Mouse (Mus musculus) midbrain, embryonic 11.5 days (tissue): ENCODE data around the gene Narf. TPM values are rescaled to one million over a fixed set of nuclear protein-coding genes. Genes with fewer than 3 reads are reported as not detected.

Source experiments
- ATAC-seq: fragments of 200-750 bp; cut with Nextera tagmentation; 2 replicates; pipeline ENCODE4 v1.8.0; 2017; ENCODE audit warnings: moderate TSS enrichment, moderate library complexity; ENCODE audit not compliant: low FRiP score
- DNase-seq: peaks from one replicate; pipeline ENCODE4 v3.0.0; 2015; ENCODE audit warnings: low spot score; ENCODE audit errors: missing footprints
- H3K27ac ChIP-seq: fragments of 300-500 bp; sonication (generic); 2 replicates; pipeline ENCODE4 v1.5.1; 2014; ENCODE audit warnings: low read depth, low read length
- H3K27me3 ChIP-seq: fragments of 300-500 bp; sonication (generic); 2 replicates; pipeline ENCODE4 v1.6.1; 2014; ENCODE audit warnings: mild to moderate bottlenecking, low read length, moderate library complexity, mixed read lengths; ENCODE audit not compliant: control insufficient read depth, insufficient read depth
- H3K36me3 ChIP-seq: fragments of 300-500 bp; sonication (generic); 2 replicates; pipeline ENCODE4 v1.6.1; 2014; ENCODE audit warnings: mild to moderate bottlenecking, low read length, moderate library complexity, mixed read lengths; ENCODE audit not compliant: control insufficient read depth, insufficient read depth
- H3K4me1 ChIP-seq: fragments of 300-500 bp; sonication (generic); 2 replicates; pipeline ENCODE4 v1.6.1; 2014; ENCODE audit warnings: low read length; ENCODE audit not compliant: control insufficient read depth, insufficient read depth
- H3K4me2 ChIP-seq: fragments of 300-500 bp; sonication (generic); 2 replicates; pipeline ENCODE4 v1.6.1; 2014; ENCODE audit warnings: mild to moderate bottlenecking, moderate library complexity
- H3K4me3 ChIP-seq: fragments of 300-500 bp; sonication (generic); 2 replicates; pipeline ENCODE4 v1.5.1; 2014; ENCODE audit warnings: low read depth, low read length
- H3K9ac ChIP-seq: fragments of 300-500 bp; sonication (generic); 2 replicates; pipeline ENCODE4 v1.6.1; 2014; ENCODE audit warnings: low read length
- H3K9me3 ChIP-seq: fragments of 300-500 bp; sonication (generic); 2 replicates; pipeline ENCODE4 v1.6.1; 2016; ENCODE audit warnings: low read length; ENCODE audit not compliant: control insufficient read depth
- WGBS: fragments of 180-500 bp; shearing (Covaris S2); extraction: QIAGEN DNeasy Blood & Tissue Kit; methylation state at CpG from one replicate; pipeline ENCODE4 v1.1.7; 2014; 5-methylcytosine and 5-hydroxymethylcytosine counted together
- polyA plus RNA-seq: library from polyadenylated mRNA; unstranded; fragments of >200 nt; fragmentation: Nextera tagmentation; extraction: Ambion mirVana; gene quantifications from 2 replicates; pipeline ENCODE4 v1.2.1, GENCODE M21; 2014

The Narf gene
- polyA plus RNA-seq, 1 experiment from 2014 or later: 65.5 TPM

DNA sequence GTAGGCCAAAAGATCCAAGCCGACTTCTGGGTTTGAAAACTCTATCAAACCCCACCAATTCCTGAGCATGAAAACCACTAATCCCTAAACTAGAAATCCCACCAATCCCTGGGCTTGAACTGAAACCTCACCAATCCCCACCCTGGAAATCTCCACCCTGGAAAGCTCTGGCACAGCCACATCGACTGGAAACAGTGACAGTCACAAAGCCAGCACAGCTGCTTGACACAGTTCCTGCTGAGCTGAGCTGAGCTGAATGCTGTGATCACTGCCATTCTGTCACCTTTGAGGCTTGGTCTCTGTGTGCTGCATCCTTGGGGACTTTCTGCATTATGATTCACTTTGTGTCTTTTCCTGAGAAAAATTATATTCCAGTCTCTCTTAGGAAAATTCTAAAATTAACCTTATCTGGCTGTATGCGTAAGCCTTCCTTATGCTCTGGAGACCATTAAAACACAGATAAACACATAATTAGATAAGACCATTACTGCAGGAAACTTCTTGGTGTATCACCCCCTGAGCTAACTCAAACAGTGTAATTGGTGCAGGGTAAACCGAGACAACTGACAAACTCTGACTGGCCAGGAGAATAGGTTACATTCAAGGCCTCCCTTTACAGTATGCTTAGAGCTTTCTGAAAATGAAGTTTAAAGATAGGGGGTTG, 5.3 kb upstream of the Narf start:
- Histone ChIP-seq H3K9me3 (no peaks in the 10 kb centered on the region), H3K4me3 (no peak overlapping the region), H3K27ac (no peak overlapping the region), H3K27me3 (no peaks in the 10 kb centered on the region), H3K4me2 (no peak overlapping the region), H3K36me3 (no peaks in the 10 kb centered on the region), H3K9ac (no peak overlapping the region), H3K4me1 (peaks cover 17% of the 10 kb centered on the region)
- ATAC-seq (no peak), DNase-seq (no peak)
- 48% methylated on average over 4 of the region's 4 CpGs for WGBS

DNA sequence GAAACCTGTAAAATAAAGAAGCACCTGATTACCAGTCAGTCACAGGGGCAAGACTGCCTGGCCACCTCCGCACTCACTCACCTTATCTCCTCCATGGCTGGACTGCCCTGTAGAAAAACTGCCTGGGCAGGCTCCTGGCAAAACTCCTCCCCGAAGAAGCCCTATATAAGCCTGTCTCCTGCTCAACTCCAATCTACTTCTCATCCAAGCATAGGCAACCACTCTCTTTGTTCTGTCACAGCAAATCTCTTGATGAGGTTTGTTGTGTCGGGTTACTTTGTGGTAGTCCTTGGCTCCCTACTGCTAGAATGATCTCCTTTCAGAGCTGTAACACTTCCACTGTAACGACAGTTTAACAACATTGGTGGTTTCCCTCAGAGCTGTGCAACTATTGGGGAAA, 4.3 kb upstream of the Narf start:
- Histone ChIP-seq H3K4me1 (peaks cover 16% of the 10 kb centered on the region), H3K27ac (no peak overlapping the region), H3K4me3 (no peak overlapping the region), H3K4me2 (no peak overlapping the region), H3K36me3 (no peaks in the 10 kb centered on the region), H3K9me3 (no peaks in the 10 kb centered on the region), H3K9ac (no peak overlapping the region), H3K27me3 (no peaks in the 10 kb centered on the region)
- DNase-seq: peak; percentile 17
- WGBS: 38% methylated on average over 4 of the region's 4 CpGs
- no peak for ATAC-seq

- Histone ChIP-seq H3K9me3 (no peaks in the 10 kb centered on the region), H3K4me3 (no peak overlapping the region; the same call in 1 of the 2 replicates), H3K4me1 (peaks cover 14% of the 10 kb centered on the region), H3K4me2 (peak overlapping the region; percentile 60), H3K27ac (peak overlapping the region; percentile 98), H3K36me3 (no peaks in the 10 kb centered on the region), H3K27me3 (no peaks in the 10 kb centered on the region), H3K9ac (no peak overlapping the region)
- DNase-seq (peak; percentile 90), ATAC-seq (no peak)
- WGBS: 24% methylated on average over 9 of the region's 9 CpGs
Measured at GRCm38 (mm10) chr11:121235475-121236238, 1.4 kb upstream of the Narf start.

- Histone ChIP-seq H3K4me2 (peak overlapping the region; percentile 60), H3K27me3 (no peaks in the 10 kb centered on the region), H3K27ac (peak overlapping the region; percentile 98), H3K36me3 (peaks cover 3% of the 10 kb centered on the region; the same call in 1 of the 2 replicates), H3K9ac (peak overlapping the region; percentile 80), H3K4me1 (peaks cover 14% of the 10 kb centered on the region), H3K9me3 (no peaks in the 10 kb centered on the region), H3K4me3 (peak overlapping the region; percentile 72)
- peak; percentile 65; the same call in 1 of the 2 replicates for ATAC-seq
- DNase-seq: no peak
- WGBS: 5% methylated on average over 28 of the region's 28 CpGs
Measured at GRCm38 (mm10) chr11:121237345-121238128, 484 bp downstream of the Narf start.

DNA sequence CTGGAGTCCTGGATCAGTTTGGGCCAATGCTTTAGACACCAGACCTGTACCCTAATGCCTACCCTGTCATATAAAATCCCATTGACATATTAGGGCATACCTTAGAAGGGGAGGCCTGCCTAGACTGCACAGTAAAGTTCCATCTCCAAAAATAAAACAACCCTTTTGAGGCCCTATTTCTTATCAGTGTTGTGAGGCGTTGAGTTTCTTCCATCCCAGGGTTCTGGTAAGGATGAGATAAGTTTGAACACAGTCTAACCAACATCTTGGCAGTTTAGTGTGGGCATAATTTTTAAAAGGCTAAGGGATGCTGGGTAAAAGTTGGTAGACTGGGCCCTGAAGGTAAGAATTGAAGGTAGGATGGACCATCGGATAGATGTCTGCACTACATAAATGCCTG, 2.6 kb downstream of the Narf start:
- no peak overlapping the region for H3K27ac ChIP-seq
- H3K4me2 ChIP-seq: no peak overlapping the region
- ATAC-seq: no peak
- no peak overlapping the region for H3K4me3 ChIP-seq
- H3K27me3 ChIP-seq: no peaks in the 10 kb centered on the region
- WGBS: 96% methylated on average over 2 of the region's 2 CpGs
- H3K9me3 ChIP-seq: no peaks in the 10 kb centered on the region
- H3K9ac ChIP-seq: no peak overlapping the region
- H3K4me1 ChIP-seq: peaks cover 14% of the 10 kb centered on the region
- peaks cover 11% of the 10 kb centered on the region; the same call in 1 of the 2 replicates for H3K36me3 ChIP-seq
- no peak for DNase-seq

- H3K4me3 ChIP-seq: no peak overlapping the region
- peaks cover 68% of the 10 kb centered on the region for H3K36me3 ChIP-seq
- no peak overlapping the region for H3K27ac ChIP-seq
- no peak for ATAC-seq
- no peaks in the 10 kb centered on the region for H3K4me1 ChIP-seq
- WGBS: 91% methylated on average over 8 of the region's 8 CpGs
- no peak overlapping the region for H3K4me2 ChIP-seq
- H3K27me3 ChIP-seq: no peaks in the 10 kb centered on the region
- no peaks in the 10 kb centered on the region for H3K9me3 ChIP-seq
- DNase-seq: no peak
- no peak overlapping the region for H3K9ac ChIP-seq
Measured at GRCm38 (mm10) chr11:121250196-121250595, 13.1 kb downstream of the Narf start.

DNA sequence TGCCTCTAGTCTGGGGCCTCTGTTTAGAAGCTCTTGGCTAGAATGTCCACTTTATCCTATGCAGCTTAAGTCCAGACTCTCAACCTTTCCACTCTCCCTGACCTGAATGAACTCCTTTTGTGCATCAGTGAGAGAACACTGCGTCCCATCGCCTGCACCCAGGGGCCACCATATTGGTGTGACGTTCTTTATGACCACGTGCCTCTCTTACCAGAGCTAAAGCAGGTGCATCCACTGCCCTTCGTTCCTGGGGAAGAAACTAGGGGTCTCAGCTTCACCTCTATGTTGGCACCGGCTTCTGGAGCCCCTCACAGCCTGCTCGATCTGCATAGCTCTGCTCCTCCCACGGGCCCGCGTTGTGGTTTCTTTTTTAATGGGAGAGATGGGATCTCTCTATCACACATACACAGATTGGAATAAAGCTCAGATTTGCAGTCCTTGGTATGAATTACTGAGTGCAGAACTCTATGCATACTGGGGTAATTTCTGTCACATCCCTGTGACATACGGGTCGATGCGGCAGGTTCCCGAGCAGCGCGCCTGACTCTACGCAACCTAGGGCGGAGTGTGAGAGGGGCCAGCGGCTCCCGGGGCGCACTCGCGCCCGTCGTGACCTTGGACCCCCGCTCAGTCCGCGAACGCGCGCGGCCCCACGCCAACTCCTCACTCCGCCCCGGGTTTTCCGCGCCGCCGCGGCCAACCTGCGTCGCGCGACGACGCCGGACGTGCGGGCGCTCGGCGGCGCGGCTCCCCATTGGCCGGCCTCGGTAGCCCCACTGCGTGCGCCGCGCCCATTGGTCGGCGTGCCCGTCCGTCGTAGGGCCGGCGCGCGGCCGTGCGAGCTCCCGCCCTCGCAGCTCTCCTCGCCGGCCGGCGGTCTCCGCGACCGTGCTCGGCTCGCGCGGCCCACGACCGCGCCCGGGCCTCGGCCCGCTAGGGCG, 22.4 kb downstream of the Narf start, which contains the start of gene Foxk2:
TSS of gene Foxk2 (plus strand) at position 831 of the 941 bp plus-strand sequence.
- under 1% methylated on average over 85 of the region's 91 CpGs for WGBS
- H3K4me3 ChIP-seq: peak within 1 kb of the TSS; percentile 97
- peak within 1 kb of the TSS; percentile 83 for H3K27ac ChIP-seq
- H3K4me2 ChIP-seq: peak within 1 kb of the TSS; percentile 89
- peak within 1 kb of the TSS; percentile 97 for H3K9ac ChIP-seq
- ATAC-seq: peak; percentile 99
- H3K27me3 ChIP-seq: no peaks in the 10 kb centered on the region
- peaks cover 14% of the 10 kb centered on the region for H3K4me1 ChIP-seq
- H3K9me3 ChIP-seq: no peaks in the 10 kb centered on the region
- DNase-seq: peak; percentile 99
- H3K36me3 ChIP-seq: peaks cover 15% of the 10 kb centered on the region

GRCm38 (mm10) chr11:121260211-121260906, 23.3 kb downstream of the Narf start:
- peaks cover 14% of the 10 kb centered on the region for H3K4me1 ChIP-seq
- H3K9me3 ChIP-seq: no peaks in the 10 kb centered on the region
- H3K9ac ChIP-seq: peak overlapping the region; percentile 97
- H3K27ac ChIP-seq: peak overlapping the region; percentile 28
- under 1% methylated on average over 50 of the region's 60 CpGs for WGBS
- peaks cover 11% of the 10 kb centered on the region for H3K36me3 ChIP-seq
- no peaks in the 10 kb centered on the region for H3K27me3 ChIP-seq
- ATAC-seq (peak; percentile 38), DNase-seq (peak; percentile 91)
- H3K4me2 ChIP-seq: peak overlapping the region; percentile 89
- H3K4me3 ChIP-seq: peak overlapping the region; percentile 97
